Mouse (Mus musculus) neural tube, embryonic 10.5 days (tissue): ENCODE results near the gene Taf10.
A peak's percentile ranks its signal among the peaks of the same experiment; 100 is the strongest.

Source experiments
- DNase-seq: peaks from one replicate; pipeline ENCODE4 v3.0.0-alpha.2; 2017; ENCODE audit warnings: low spot score; ENCODE audit errors: extremely low spot score

Taf10 gene

DNA sequence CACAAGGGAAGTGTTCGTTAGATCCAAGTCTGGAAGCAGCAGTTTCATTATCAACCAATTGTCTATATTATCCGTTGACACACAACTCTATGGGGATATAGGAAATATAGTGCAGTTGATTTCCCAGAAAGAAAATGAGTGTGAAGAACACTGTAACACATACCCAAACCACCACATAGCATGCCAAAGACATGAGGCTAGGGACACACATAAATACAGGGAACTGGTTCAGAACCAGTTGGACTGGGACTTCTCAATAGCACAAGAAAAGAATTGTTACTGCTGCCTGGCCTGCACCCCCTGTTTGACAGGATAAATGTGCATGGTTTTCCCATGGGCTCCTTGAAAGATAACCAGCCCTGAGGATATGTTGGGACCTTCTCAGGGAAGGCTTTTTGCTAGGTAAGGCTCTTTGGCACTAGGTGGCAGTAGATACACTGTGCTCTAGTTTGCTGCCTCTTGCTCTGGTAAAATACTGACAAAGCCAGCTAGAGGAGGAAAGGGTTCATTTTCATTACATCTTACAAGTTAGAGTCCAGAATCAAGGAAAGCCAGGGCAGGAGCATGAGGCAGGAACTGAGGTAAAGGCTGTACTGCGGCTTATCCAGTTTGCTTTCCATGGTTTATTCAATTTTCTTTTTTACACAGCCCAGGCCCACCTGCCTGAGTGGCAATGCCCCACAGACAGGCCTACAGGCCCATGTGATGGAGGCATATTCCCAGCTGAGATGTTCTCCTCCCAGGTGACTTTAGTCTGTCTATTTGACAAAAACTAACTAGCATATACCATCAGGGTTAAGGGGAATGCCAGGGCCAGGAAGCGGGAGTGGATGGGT, 17.8 kb downstream of the Taf10 start:
- DNase-seq, result peak; percentile 13

DNA sequence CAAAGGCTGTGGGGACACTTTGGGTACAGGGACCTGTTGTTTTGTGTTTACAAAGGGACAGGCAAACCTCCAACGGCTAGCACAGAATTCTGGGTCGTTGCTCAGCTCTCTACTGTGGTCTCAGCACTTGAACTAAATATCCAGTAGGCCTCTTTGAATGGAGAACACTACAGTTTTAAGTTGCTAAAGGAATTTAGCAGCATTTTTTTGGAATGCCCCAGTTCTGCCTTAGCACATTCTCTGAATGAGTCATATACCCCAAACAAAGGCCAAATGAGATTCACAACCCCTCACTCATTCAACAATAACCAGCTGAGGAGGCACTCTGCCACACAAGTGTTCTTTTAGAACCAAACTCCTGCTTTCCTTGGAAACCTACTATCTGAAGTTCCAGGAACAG, 22.2 kb downstream of the Taf10 start:
- no peak for DNase-seq

DNA sequence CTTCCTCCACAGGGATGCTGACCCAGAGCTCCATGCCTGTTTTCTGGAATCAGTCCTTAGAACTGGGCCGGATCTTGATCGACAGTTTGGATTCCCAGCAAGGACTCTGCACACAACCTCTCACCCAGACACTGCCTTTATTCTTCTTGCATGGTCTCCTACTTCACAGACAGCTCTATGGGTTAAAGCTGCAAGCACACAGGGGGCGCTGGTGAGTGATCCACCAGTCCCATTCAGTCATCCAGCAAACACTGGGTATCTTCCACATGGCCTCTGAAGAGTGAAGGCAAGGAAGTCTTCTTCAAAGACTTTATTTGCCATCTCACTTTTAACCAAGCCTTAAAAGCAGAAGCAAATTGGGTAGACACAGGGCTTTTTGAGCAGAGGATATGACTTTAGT, 28.8 kb downstream of the Taf10 start:
- DNase-seq, result no peak

DNA sequence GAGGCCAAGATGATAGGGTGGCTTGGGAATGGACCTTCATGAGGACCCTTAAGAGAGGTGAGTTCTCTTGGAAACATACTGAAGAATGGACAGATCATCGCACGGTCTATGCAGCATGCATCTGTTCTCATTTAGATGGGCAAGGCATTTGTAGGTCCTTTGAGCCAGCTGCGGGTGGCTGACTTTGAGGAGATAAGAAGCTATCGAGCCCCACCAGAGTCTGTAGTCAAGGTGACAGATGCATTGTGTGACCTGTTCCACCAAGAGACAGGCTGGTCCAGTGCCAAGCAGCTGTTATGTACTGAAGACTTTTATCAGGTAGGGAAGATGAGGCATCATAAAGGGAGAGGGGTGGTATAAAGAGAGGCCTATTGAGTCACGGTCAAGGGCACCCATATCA, 35.4 kb downstream of the Taf10 start:
- DNase-seq, result no peak

DNA sequence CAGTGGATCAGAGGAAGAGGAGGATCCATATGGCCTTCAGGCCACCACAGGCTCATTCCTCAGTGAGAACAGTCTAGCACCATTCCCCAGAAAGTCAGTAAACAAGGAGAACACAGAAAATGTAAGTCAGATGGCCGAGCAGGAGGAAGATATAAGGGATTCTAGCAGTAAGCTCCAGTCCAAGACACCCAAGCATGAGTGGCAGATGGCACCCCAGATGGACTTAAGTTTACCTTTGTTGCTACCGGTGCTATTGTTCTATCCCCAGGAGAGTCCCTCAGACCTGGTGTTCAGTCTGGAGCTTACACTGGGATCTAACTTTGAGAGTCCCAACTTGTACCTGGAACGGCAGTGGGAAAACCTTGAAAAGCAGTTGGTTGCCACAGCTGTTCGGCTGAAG, 40.3 kb downstream of the Taf10 start:
- DNase-seq, result no peak

DNA sequence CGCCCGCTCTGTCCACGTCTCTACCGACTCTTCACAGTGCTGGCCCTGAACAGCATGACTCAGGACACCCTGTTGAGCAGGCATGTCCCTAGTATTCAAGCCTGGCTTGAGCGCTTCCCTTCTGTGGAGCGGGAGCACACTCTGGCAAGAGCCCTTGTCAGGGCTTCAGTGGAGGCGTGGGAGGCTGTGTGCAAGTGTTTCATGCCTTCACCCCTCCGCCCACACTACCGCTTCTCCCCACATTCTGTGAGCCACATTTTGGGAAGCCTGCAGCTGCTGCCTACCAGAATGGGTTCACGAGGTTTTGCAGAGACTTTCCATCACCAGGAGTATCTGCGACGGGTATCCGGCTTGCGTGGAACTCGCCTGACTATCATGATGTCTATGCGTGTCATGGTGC, 41.0 kb downstream of the Taf10 start:
- DNase-seq, result no peak

DNA sequence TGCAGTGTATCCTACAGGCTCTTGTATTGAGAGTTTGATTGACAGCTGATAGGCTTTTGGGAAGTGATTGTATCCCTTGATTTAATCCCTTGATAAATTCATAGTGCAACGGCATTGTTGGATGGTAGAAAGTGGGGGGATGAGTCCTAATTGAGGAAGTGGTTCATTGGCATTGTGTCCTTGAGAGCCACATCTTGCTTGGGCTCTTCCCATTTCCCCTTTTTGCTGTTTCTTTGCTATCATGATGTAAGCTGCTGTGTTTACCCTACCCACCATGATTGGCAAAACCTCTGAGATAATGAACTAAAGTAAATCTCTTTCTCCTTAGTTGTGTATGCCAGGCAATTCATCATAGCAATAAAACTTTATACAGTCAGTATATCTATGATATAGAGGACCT, 53.3 kb downstream of the Taf10 start:
- no peak for DNase-seq
